Mouse (Mus musculus) monocyte, adult 2 months (primary cell): ENCODE measurements around the gene Depdc5.
A peak's percentile ranks its signal among the peaks of the same experiment; 100 is the strongest.

ENCODE experiments used
- DNase-seq, 2 experiments: peaks; one replicate each; pipeline ENCODE4 v3.0.0; 2022; ENCODE audit warnings: low spot score in 2 of 2, low read depth in 1 of 2

Depdc5 gene

DNA sequence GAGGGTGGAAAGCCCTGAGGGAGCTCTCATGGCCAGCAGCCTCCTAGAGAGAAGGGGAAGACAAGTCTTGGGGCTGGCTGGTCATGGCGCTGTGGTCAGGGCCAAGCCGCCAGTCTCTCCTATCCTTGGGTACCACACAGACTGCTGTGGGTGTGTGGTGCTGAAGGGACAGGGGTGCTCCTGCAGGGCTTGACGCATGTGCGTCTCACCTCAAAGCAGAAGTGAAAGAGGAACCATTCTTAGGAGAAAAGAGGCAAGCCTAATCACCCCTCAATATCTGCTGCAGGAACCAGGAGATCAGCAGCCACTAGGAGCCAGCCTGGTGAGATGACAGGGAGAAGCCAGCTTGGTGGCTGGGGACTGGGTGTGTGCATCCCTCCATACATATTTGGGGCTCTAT, 134.2 kb downstream of the Depdc5 start:
- peak; percentile 76 to 87 for DNase-seq

DNA sequence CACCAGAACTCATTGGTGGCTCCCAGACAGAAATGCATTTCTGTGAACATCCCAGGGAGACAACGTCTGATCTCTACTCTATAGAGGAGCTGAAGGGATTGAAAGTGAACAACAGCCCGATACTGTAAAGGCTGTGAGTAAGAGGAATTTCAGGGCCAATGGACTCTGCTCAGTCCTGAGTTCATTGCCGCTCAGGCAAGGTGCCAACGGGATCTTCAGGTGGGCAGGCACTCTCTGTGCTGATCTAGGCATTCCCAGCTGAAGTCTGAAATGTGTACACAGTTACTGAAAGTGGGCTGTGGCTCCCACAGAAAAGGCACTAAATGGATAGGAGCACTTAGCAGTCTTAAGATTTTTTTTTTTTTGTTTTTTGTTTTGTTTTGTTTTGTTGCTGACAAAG, 135.3 kb downstream of the Depdc5 start:
- no peak for DNase-seq

DNA sequence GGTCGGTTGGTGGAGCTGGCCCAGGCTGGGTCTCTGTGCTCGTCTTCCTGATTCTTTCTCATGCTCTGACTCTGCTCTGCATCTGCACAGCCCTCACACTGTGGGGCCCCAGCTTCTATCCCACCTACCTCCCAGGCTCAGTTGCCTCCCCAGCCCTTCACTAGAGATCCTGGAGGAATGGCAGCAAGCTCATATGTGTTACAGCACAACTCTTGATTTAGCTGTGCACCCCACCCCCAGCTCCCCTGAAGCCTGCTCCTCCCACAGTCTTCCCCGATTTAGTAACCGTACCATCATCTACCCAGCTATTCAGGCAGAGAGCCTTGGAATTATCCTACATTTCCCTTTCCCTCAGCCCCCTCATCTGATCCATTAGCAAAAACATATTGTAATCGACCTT, 137.6 kb downstream of the Depdc5 start:
- no peak for DNase-seq

DNA sequence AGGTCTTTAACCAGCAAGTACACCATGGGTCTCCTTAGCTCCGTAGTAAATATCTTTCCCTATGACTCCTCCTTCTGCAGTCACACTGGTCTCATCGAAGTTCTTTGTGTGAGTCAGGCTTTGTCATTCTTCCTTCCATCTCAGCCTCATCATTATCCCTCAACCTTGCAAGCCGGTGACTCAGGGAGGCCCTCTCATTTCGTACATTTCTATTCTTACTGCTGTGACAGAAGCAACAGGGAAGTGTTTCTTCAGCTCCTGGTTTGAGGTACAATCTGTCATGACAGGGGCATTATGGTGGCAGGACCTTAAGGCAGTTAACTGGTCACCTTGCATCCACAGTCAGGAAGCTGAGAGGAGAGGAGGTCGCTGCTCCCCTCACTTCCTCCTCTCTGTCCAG, 139.3 kb downstream of the Depdc5 start:
- DNase-seq: no peak

DNA sequence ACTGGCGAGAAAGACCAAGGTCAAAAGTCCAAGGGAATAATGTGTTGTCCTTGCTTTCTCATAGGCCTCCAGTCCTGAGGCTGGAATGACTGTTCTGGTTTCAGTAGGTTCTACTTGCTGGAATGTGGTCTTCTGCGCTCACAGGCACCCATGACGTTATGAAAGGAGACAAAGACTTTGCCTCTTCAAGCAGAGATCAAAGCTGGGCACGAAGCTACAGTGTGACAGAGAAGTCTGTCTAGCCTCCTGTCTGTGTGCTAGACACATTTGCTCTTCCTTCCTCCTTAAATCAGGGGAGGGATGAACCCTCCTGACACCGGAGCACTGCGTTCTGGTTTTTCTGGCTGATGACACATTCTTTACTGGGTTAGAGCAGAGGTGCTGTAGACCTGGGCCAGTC, 140.0 kb downstream of the Depdc5 start:
- no peak for DNase-seq

DNA sequence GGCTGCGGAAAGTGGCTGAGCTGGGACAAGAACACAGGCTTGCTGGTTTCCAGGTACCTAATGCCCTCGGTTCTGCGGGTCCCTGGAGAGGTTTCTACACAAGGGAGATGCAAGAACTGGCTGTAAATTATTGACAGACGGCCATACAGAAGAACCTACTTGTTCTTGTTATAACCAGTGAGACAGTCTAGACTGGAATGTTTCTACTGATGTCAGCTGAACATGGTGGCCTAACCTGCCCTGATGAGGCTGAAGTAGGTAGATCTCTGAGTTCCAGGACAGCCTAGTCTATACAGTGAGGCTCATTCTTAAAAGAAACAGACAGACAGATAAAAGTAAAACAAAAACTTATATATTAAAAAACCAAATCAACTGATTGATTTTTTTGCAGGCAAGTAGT, 140.6 kb downstream of the Depdc5 start:
- no peak for DNase-seq

DNA sequence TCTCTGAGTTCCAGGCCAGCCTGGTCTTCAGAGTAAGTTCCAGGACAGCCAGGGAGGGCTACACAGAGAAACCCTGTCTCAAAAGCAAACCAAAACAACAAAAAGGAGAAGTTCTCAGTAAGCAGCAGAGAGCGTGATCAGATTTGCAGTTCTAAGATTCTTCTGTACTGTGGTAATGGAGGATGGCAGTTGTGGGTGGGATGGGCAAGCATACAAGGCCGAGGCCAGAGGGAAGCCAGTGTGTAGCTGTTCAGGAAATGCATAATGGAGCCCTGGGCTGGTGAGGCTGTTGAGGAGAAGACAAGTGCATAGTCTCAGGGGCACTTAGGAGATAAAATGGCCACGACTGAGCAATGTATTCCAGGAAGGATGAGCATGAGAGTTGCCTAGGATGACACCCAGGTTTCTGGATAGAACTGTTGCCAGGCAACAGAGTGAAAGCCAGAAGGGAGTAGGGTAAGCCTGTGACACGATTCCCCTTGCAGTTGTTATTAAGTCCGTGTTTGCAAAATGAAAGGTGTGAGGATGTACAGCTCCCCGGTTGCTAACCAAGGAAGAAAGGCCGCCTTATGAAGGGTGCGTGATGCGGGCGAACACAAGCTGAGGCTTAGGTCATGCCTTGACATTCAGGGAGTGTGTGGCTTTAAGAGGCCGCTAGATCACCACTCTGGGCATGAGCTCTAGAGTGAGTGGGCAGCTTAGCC, 142.1 kb downstream of the Depdc5 start:
- DNase-seq: no peak

DNA sequence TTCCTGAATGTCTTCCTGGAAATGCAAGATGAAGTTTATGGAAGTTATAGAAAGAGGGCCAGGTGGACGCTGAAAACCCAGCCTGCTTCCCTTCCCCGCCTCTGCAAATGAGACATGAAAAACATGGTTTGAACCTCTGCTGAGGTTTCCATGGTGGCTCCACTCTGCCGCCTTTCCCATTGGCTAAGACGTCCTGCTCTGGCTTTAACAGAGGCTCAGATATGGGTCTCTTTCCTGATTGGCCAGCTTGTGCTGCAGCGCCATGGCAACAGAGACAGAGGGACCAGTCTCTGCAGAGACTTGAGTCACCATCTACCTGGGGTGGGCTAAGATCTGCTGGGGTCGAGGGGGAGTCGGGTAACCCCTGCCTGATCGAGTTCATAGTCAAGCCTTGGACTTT, 143.2 kb downstream of the Depdc5 start:
- DNase-seq: no peak

DNA sequence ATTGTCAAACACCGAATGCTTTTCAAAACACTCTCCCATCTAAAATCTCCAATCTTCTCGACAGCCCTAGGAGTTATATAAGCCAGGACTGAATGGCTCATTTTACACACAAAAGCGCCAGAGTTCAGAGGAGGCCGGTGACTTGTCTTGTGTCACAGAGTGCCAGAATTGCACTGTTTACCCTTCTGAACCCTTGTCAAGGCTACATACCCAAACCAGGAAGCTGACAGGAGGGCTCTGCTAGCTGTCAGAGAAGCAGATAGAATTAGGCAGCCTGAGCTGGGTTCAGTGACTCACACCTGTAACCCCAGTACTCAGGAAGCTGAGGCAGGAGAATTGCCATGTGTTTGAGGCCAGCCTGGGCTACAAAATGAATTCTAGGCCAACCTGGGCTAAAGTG, 143.9 kb downstream of the Depdc5 start:
- DNase-seq: no peak

DNA sequence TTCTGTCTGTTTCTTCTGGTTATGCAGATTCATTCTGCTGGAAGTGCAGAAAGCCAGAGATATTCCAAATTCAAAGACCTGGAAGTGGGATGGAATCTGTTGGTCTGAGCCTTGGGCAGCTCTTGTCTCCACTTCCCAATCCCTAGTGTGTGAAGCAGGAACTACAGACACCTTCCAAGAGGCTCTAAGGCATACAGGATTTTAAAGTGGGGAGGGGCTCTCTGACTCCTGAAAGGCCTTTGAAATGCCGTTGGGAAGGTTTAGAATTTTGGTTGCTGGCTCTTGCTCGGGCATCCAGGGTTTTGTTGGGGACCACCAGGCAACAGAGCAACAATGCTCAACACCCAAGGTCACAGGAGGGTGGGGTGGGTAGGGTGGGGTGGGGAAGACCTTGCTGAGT, 145.8 kb downstream of the Depdc5 start:
- DNase-seq: no peak

DNA sequence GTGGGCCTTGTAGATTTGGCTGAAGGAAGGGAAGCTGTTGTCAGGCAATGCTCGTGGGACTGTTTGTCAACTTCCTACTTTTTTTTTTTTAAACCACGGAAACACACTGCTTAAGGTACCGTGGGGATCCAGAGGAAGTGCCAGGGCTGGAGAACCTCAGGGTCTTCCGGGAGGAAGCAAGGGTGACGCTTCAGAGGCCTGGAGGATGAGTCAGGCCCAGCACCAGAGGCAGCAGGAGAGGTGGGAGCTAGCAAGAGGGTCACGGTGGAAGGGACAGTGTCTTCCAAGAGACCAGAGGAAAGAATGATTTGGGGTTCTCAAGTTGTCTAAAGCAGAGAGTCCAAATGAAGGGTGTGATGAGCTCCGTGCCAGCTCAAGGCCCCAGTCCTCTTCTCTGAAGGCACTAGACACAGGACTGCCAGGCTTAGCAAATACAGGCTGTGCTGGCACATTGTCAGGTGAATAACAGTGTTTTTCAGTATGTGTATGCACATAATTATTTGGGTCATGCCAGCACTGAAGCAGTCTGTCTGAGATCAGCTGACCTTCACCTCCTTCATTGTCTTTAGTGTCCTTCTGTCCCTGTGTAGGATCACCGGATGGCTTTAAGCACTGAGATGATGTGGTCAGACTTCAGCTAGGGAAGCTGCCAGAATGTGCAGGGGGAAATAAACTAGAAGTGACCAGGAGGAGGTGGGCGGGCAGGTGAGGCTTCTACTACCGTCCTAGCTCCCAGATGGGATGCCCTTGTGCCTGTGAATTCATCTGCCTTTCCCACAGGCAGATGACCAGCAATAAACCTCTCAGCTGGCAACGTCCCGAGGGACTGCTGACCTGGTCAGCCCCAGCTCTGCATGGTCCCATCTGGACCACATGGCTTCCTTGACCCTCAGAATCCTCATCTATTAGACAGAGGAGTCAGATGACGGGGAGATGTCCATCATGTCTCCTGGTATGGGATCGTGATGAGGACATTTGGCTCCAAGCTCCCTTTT, 146.6 kb downstream of the Depdc5 start:
- peak; percentile 38 to 39 for DNase-seq

DNA sequence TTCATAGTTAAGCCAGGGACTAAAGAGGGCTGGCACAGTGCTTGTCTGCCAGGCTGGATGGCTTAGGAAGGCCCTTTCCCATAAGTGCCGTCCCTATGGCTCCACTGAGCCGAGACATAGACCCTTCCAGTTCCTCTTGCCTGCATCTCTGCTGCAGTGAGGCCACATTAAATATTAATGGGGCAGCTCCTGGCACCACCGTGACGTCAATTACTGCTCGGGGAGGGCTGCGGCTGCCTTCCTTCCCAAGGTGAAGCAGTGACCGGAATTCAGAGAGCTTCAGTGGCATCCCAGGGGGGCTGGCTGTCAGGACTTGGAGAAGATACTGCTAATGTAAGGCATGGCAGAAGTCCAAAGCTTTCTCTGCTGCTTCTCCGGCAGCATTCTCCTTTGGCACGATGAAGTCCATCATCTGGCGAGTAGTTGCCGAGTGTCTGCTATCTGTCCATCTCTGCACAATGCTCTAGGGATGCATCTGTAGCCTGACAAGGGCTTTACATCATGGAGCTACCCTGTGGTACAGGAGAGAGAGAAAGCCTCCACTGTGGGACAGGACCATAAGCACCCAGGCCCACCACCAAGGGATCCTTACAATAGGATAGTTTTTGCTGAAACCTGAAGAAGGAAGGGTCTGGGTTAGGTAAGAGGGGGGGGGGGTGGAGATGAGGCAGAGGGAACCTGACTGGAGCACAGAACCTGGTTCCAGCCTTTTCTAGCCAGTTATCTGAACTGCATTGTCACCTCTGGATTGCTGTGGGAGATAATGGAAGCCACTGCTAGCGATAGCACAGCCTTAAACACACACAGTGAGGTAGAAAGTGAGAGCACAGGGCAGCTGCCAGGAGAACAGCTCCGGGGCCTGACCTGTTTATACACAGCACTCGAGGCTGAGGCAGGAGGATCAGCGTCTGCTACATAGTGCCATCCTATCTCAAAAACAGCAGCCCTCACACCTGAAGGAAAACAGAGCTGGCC, 147.9 kb downstream of the Depdc5 start:
- DNase-seq: no peak

DNA sequence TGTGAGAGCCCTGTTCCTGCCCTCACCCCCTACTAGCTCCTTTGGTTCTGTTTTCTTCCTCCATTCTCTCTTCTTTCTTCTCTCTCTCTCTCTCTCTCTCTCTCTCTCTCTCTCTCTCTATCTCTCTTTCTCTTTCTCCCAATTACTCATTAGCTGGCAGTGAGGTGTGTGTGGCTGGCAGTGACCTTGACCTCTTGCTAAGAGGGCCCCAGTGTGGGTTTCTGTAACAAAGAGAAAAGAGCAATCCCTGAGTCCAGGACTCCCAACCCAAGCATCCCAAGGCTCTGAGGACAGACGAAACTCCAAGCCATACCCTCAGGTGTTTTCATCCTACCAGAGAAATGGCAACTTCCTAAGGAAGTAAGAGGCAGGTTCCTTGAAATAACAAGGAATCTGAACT, 150.6 kb downstream of the Depdc5 start:
- DNase-seq: no peak

DNA sequence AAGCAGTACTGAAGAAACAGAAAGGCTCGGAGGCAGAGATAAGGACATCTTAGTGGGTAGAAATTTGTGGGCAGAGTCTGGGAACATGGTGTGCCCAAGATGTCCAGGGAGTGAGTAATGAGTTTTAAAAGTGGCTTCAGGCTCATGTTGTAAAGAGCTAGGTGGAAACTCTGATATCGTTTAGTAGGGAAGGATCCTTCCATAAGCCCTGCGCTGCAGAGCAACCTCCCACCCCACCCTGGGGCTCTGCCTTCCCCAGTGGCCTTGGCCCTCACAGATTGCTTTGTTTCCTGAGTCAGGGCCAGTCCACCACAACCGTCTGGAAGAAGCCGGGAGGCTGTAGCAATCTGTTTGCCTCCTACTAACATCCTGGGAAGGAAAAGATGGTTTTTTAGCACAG, 152.1 kb downstream of the Depdc5 start:
- no peak for DNase-seq

DNA sequence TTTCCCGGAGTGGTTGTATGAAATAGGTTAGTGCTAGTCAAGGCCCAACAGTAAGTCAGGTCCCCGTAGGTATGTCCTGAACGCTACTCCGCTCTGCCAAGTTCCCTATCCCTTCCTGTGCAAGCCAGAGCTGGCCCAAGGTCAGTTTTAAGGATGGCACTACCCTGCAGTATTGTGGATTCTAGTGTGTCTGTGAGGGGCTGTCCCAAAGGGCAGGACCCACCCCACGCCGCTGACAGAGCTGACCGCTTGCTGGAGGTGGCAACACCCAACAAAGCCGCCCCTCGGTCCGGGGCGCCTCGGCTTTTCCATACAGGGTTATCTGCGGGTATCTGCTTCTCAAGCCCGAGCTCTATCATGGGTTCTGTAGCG, 154.7 kb downstream of the Depdc5 start:
- no peak for DNase-seq

DNA sequence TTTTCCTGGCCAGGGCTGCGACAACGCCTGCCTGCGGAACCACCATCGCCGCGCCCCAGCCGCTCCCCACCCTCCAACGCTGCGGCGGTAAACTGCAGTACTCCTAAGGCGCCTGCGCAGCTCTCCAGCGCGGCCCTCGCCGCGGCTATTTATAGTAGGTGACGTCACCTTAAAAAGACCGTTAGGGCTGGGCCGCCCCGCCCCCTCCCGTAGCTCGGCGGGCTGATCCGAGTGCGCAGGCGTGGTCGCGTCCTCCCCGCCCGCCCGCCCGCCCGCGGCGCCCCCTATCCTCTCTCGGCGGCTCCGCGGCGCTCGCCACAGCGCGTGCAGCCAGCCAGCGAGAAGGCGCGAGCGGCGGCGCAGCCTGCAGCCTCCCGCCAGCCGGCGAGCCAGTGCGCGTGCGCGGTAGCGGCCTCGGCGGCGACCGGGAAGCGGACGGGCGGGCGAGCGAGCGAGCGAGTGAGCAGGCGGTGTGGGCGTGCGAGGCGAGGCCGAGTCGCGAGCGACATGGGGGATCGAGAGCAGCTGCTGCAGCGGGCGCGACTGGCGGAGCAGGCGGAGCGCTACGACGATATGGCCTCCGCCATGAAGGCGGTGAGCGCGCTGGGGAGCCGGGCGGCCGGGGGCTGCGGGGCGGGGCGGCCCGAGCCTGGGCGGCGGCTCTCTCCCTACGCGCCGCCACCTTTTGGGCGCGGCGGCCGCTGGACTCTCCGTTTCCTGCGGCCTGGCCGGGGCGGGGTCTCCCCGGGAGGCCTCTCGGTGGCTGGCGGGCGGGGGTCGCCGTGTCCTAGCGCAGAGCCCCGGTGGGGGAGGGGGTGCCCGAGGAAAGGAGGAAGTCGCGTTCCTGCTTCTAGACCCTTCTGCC, 155.3 kb downstream of the Depdc5 start, which contains the start of gene Ywhah:
TSS of gene Ywhah (plus strand) at position 256 of the 865 bp plus-strand sequence.
- peak; percentile 89 to 93 for DNase-seq

DNA sequence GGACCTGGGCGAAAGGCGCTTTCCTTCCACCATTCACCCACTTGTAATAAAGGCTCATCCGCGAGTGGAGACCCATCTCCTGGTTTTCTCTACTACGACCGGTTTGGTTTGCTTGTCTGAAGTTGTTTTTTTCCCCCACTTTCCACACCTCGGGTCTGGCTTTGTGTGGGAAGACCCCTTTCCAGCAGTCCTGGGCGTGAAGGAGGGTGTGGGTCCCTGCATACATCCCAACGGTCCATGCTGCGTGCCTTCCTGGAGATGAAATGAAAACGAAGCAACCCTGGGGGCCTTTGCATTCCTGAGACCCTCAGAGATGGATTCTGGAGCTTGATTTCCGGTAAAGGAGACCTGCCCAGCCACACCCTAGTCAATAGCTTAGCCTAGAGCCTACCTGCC, 155.9 kb downstream of the Depdc5 start:
- DNase-seq: no peak

DNA sequence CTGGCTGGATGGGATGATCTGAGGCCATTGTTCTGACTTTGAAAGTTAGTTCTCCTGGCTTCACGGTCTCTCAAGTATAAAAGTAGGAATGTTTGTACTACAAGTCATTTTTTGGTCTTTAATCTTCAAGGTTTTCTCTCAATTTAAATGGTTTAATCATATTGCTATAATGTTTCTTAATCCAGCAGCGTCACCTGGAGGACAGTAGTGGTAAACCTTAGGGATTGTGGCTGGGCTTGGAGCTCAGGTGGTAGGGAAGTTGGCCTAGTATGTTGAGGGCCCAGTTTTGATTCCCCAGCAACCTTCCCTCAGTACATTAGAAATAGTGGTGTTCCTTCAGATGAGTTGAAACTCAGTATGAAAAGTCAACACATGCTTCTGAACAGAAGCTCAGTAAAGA, 158.1 kb downstream of the Depdc5 start:
- DNase-seq: no peak

DNA sequence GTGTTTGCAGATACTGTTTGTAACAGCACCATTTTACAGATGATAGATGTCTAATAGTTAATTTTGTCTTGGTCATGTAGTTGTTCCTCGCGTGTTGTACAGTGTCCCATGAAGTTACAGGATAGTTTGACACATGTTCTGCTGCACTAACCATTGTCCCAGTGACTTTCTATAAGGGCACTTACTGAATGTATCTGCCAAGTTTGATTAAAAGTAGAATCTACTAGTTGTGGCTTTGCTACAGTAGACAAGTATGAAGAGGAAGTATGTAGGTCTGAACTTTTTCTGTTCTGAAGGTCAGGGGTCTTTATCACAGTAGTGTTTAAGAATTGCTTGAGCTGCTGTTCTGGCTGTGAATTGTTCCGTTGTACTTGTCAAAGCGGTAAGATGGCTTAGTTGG, 159.8 kb downstream of the Depdc5 start:
- no peak for DNase-seq

DNA sequence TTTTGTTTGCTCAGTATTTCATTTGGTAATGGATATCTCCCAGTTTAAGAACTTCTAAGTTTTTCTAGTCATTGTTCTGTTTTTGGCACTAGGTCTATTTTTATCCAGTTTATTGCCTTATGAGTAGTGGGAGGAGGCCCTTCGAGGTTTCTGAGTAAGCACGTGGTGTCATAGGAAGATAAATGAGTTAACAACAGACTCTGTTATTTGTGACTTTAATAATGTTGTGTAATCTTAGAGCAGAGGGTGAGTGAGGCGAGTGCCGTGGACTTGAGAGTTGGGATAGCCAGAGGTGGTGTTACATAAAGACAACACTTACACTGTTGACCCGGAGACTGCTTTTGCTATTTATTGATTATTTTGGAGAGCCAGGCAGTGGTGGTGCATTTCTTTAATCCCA, 161.0 kb downstream of the Depdc5 start:
- no peak for DNase-seq
